Mouse (Mus musculus) erythroblast, adult 5-6 weeks (primary cell): ENCODE results near the gene Ccdc7a. TPM values are rescaled to one million over a fixed set of nuclear protein-coding genes. Genes with fewer than 3 reads are reported as not detected.
"Not testable (repeated sequence)": the region's sequence is repeated elsewhere in the genome, so short reads cannot be mapped to it uniquely, and the experiment has no call there.

Experiments
- ATAC-seq: replicated peaks from 2 replicates; pipeline ENCODE4 v1.8.0; 2016; ENCODE audit warnings: moderate number of reproducible peaks, mild to moderate bottlenecking, moderate TSS enrichment, inconsistent platforms; ENCODE audit not compliant: poor library complexity, low FRiP score, severe bottlenecking
- total RNA-seq, 2 experiments: library from RNA; stranded (forward) in 1 of 2; stranded (reverse) in 1 of 2; fragments of 150-400 nt in 1 of 2; fragments of 200-764, 138-1000 nt in 1 of 2; gene quantifications; 2 replicates each; pipeline versions ENCODE4 v1.2.3 to v1.2.4; 2015 to 2017; ENCODE audit warnings: low replicate concordance in 2 of 2

Ccdc7a gene
- total RNA-seq (2015; ENCODE audit: low replicate concordance) (not detected in 2 replicates), total RNA-seq (2017; ENCODE audit: low replicate concordance) (not detected in 2 replicates)

DNA sequence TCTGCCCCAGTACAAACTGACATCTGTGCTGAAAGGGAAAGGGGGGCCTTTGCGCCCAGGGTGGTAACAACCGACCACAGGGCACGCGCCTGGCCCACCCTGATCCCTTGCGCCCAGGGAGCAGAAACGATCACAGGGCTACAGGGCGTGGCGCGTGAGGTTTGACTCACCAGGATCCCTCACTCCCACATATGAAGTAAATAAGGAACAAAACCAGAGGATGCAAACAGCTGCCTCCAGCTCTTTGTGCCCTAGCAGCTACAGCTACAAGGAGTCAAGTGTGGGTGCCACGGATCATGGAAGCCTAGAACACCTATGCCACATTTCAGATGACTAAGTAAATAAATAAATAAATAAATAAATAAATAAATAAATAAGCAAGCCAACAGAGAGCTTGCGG, at the start of gene Ccdc7a:
TSS of gene Ccdc7a (minus strand) at position 101 of the 400 bp plus-strand sequence.
- ATAC-seq = not testable (repeated sequence)

DNA sequence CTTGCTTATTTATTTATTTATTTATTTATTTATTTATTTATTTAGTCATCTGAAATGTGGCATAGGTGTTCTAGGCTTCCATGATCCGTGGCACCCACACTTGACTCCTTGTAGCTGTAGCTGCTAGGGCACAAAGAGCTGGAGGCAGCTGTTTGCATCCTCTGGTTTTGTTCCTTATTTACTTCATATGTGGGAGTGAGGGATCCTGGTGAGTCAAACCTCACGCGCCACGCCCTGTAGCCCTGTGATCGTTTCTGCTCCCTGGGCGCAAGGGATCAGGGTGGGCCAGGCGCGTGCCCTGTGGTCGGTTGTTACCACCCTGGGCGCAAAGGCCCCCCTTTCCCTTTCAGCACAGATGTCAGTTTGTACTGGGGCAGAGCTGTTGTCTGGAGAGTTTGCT, 1.5 kb upstream of the Ccdc7a start, which contains the start of gene Ccdc7b:
TSS of gene Ccdc7b (plus strand) at position 301 of the 400 bp plus-strand sequence.
- ATAC-seq = not testable (repeated sequence)

DNA sequence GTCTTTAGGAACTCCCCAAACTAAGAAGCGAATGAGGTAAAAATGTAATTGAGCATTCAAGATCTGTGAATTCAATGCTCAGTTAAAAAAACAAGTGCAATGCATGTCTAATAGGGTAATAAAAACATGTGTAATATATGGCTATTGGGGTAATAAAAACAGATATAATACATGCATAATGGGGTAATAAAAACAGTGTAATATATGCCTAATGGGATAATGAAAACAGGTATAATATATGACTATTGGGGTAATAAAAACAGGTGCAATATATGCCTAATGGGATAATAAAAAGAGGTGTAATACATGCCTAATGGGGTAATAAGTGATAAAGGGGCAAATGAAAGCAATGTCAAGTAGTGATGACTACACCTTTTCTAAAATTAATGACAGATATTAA, 73.9 kb downstream of the Ccdc7a start:
- ATAC-seq = no peak

DNA sequence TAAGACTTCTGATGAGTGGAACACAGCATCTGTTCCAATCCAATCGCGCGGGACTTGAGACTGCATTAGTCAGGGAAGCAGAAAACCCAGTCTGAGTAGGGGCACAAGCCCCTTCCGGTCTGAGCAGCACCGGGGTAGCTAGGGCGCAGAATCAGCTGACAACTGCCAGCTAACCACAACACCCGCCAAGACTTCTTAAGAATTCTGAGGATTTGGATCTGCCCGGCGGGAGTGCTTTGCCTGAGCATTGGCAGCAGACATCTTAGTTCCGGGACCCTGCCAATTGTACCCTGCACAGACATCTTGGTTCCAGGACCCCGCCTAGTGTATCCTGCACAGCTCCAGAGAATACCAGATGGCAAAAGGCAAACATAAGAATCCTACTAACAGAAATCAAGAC, 116.4 kb downstream of the Ccdc7a start:
- ATAC-seq = not testable (repeated sequence)

DNA sequence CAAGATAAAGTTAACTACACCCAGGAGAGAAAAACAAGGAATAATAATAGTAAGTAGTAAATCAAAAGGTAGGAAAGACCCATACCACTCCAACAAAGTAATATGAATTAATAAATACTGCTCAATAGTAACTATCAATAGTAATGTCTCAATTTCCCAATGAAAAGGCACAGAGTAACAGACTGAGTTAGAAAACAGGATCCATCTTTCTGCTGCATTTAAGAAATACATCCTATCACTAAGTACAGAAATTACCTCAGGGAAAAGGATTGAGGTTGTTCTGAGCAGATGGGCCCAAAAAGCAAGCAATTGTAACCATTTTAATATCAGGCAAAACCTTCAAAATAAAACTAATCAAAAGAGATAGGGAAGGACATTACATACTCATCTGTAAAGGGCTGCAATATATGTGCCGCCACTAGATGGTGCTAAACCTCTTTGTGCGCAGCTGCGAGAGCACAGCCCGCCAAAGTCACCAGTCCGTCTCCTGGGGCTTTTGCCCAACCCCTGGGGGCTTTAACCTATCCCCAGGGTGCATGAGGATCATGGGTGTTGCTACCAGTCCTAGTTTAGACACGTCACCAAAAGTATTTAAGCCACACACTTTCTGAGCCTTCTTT, 124.2 kb downstream of the Ccdc7a start:
- ATAC-seq = not testable (repeated sequence)

DNA sequence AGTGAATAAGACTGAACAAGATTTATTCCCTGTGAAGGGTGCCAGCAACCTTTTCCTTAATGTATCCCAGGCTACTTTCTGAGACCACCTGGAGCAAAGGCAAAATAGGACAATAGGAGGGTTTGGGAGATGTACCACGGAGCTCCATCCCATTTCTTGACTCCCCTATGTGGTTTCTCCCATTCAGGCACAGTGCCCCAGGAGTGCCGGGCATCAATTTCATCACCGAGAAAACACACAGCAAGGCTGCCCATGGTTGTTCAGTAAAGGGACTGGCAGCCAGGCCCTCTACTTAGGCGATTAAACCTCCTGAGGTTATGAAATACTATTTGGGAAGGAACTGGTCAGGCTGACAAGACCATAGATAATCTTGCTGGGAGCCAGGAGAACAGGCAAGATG, 131.9 kb downstream of the Ccdc7a start:
- no peak for ATAC-seq

DNA sequence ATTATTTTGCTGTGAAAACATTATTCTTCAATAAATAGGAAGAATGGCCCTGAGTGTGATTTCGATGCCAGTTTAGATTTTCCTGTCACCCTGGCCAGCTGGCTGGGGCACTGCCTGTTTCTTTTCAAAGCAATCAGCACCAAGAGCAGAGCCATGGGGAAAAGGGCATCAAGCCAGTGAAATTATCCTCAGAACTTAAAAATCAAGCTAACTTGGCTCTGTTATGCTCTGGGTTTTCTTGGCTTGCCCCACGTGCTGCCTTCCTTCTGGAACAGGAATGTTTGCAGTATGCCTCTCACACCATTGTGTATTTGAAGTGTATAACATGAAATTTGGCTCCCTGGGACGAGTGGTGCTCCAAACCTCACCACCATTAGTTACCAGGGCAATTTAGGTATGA, 182.6 kb downstream of the Ccdc7a start:
- no peak for ATAC-seq

DNA sequence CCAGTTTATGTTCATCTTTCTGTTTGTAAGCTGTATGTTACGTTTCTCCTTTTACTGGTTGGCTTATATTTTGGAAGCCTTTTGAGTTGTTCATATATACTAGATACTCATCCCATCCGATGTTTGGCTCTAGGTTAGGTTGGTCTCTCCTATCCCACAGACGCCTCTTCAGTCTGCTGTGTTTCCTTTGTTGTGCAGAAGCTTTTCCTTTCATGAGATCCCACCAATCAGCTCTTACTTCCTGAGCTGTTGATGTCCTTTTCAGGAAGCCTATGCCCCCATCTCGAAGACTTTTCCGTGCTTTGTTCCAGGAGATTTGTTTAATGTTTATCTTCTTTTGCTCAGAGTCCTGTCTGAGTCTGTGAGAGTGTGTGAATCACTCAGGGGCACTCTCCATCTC, 221.6 kb downstream of the Ccdc7a start:
- no peak for ATAC-seq

DNA sequence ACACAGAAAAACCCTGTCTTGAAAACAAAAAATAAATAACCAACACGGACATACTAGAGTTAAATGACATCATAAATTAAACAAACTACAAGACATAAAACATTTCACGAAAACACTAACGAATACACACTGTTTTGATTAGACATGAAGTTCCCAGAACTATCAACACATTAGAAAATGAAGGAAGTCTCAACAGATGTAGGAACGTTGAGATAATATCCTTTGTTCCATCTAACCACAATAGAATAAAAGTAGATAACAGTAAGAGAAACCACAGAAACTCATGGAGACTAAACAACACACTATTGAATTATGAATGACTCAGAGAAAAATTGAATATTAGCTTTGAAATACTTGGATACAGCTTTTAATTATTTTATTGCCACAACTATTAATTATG, 252.8 kb downstream of the Ccdc7a start:
- no peak for ATAC-seq

DNA sequence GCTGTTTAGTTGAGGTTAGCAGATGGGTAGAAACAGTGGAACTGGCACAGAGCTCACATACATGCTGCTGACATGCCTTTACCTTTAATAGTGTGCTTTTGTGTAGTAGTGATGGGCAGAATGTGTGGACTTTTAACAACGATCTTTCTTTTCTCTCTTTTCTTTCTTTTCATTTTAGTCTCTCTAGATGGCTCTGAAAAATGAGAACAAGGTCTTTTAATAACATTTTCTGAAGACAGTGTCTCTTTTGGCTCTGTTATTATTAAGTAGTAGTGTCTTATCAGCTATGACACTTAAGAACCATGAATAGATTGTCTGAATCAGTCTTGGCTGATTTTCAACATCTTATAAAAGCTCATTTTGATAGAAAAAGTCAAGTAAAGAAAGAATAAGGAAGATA, 266.7 kb downstream of the Ccdc7a start, which contains the start of gene Gm3952:
TSS of gene Gm3952 (minus strand) at position 101 of the 400 bp plus-strand sequence.
- no peak for ATAC-seq

DNA sequence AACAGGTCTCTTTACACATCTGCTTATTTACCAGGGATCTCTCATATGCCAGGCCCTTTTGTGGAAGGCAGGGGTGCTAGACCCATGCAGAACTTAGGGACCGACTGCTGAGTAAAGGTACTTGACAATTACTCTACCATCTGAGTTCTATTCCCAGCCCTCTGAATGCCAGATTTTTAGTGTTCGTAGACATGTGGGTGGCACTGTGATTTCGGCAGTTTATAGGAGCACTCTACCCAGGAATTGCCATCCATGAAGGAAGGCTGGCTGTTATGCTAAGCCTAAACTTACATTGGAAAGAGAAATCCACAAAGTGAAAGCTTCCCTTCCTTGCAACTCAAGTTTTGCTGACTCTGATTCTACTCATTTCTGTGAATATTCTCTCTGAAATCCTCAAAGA, 329.6 kb downstream of the Ccdc7a start:
- no peak for ATAC-seq

DNA sequence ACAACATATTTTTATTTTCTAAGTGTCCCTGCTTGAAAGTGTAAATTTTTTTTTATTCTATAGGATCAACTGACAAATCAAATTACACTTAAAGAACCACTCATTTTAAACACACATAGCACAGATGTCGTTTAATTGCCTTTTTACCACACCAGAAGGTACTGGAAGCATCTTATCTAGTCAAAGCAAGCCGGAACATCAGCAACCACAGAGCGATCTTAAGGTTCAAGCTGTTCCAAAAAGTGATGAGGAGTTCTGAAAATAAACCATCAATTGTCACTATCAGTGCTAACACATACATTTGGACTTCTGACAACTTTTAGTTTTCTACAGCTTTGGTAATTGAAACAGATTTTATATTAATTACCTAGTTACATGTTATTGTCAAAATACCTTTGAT, 331.2 kb downstream of the Ccdc7a start:
- ATAC-seq = no peak

DNA sequence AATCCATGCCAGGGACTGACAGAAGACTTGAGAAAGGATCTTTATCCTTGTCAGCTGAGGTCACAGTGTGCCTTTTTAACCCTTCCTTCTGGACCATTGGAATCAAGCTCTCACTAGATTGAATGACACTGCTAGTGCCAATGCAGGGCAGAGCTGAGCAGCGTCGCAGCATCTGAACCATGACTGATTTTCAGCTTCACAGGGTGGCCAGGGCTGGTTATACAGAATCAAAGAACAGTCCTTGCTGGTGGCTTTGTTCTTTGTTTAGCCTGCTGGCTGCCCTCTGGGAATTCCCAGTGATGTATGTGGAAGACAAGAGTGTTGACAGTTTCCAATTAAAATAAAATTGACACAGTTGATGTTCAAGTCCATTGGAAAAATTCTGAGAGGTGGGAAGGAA, 333.1 kb downstream of the Ccdc7a start:
- no peak for ATAC-seq

DNA sequence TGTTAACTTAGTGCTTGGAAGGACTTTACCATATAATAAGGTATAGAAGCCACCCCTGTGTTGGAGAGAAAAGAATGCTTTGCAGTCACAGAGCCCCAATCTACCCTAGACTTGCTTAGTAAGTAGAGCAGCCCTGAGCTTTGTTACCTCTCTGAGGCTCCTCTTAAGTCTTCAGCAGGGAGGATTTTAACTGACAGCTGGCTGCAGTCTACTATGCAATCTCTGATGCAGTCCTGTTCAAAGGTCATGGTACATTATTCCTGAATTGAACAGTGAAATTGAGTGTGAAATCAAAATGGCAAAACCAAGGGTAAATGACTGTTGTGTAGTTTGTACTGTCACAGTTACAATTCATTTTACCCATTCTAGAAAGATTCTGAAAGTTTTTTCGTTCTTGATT, 338.1 kb downstream of the Ccdc7a start:
- no peak for ATAC-seq

DNA sequence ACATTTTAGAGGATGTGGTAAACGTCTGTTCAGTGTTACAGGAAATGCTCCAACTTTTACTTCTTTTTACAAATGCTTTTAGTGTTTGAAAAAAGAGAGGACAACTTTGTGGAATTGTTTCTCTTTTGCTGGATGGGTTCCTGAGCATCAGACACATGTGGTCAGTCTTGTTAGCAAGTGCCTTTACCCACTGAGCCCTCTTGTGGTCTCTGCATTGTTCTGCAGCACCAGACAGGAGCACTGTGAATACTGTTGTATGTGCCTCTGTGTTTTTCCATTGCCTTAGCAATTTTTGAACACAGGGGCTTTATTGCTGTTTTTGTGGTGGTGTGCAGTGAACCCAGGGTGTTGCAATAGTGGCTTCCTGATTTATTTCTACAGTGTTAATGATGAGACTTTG, 340.5 kb downstream of the Ccdc7a start:
- ATAC-seq = no peak

DNA sequence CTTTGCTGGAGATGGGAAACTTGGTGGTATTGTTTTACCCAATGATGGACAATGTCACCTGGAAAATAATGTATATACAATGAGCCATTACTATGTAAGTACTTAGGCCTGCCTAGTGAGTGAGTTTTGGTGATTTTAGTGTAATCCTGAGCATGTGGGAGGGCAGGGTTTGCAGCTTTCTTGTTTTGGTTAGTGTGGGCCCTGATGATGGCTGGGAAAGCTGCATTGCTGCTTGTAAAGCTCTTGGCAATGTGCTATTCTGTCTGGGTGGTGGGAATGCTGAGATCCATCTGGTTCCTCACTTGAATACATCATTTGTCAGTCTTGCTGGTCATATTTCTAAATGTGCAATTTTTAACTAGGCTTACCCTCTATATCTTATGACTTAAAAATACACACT, 349.1 kb downstream of the Ccdc7a start:
- no peak for ATAC-seq

DNA sequence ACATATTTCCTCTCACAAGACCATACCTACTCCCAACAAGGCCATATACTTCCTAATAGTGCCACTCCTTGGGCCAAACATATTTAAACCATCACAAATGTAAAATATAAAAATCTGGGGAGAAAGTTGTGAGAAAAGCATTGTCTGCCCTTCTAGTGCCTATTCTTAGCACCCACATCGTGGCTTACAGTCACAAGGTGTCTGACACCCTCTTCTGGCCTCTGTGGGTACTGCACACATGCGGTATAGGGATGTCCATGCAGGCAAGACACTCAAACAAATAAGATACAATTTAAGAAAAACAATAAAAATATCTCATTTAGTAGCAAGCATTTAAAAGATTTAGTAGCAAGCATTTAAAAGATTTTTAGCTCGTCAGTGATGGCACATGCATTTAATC, 356.1 kb downstream of the Ccdc7a start:
- ATAC-seq = peak; percentile 94

DNA sequence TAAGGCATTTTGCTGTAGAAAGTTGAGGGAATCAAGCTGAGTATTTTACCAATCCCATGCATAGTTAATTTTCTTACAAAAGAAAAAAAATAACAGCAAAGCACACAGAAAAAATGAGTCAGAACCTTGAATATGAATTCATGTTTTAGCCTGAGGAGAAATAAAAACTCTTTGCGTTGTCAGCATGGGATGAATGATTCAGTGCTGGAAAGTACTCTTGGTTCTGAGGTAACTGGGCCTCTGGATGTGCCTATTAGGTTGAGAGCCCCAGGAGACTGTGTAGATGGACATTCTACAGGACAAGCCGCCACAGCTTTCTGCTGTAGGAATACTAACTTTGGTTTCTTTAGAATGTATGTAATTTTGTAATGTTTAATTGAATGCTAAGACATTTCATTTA, 360.5 kb downstream of the Ccdc7a start:
- ATAC-seq = no peak

DNA sequence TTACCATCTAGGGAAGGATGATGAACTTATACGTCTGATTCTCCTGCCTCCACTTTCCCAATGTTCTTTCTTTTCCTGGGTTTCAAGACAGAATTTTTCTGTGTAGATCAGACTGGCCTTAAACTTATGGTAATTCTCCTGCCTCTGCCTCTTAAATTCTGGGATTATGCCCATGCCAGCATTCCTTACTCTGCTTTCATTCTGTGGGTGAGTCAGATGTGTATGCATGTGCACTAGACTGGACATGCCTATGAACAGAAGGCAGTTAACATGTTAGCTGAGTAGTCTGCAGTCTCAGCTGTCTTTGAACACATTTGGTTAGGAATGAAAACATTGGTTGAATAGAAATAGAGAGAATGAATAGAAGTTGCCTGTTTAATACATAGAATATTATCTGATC, 360.9 kb downstream of the Ccdc7a start:
- no peak for ATAC-seq

DNA sequence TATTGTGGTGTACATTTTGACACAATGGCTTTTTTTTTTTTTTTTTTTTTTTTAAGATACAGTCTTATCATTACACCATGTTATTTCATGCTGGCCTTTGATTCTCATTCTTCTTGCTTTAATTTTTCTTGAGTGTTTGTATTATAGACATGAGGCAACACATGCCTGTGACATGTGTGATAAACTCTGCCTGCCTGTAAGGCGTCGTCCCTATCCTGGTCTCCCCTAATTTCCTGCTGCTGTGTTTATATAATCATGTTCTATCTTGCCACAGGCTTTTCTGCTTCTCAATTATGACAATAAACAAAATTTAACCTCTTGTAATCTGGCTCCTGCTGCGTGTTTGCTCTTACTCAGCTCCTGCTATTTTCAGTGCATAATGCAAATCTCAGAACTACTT, 367.4 kb downstream of the Ccdc7a start:
- ATAC-seq = no peak

DNA sequence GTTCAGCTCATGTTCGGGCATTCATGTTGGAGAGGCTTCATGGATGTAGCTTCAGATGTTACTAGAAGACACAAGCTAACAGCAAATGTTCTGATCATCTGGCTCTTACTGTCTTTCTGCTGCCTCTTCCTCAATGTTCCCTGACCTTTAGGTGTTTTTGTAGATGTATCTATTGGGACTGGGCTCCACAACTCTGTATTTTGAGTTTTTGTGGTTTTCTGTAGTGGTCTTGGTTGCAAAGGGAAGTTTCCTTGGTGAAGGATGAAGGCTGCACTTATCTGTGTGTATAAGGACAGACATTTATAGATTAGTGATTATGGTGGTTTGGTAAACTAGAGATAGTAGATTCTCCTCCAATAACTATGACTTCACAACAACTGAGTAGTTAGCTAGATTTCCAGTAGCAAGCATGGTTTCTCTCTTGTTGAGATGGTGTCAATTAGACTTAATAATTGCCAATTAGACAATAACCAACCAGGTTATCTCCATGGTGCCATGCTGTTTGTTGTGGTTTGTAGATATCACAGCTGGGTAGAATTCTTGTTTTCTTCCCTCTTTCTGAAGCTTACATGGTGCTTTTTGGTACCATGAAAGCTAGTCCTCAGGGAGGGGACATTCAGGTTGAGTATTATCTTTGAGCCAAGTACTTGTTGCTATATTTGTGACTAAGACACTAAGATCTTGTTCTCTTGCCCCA, 368.5 kb downstream of the Ccdc7a start:
- peak; percentile 34; the same call in 1 of the 2 replicates for ATAC-seq
